Mouse (Mus musculus): ENCODE measurements around the gene Akirin1.

DNA sequence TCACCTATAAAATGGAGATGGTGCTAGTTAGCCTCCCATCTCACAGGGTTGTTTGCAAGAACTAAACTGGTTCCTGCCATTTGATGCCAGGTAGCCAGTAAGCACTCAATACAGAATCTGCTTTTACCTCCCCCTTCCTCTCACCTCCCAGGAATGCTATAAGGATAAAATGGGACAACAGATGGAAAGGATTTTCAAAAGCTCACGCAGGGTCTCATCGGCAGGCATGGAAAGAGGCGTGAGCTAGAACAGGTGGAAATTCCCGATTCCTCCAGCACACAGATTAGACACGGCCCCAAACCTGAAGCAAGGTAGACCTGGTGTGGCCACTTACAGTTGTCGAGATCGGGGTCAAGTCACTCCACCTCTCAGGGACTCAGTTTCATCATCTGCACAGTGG lies 65.1 kb downstream of the Akirin1 start:
- TF ChIP-seq CTCF (IDR thresholded peaks at IDR 0.05; ENCODE audit: borderline replicate concordance, control insufficient read depth, extremely low read depth, insufficient read depth, low read length, poor library complexity) (no peak), POLR2A (IDR thresholded peaks at IDR 0.05; ENCODE audit: control insufficient read depth, extremely low read depth, insufficient read depth, low read length, poor library complexity) (no peak)

All from thymus, adult 2 months (tissue).